In genomic region chr10:94623617-94624016, GRCm38 (mm10) we compare ENCODE assay signal across 8 mouse cellular contexts.
DNase-seq lines count a peak whose midpoint lies in the region; ATAC-seq and TF ChIP-seq lines count a peak whose summit lies in the region.

No protein-coding gene starts in this region.

- H3K27ac ChIP-seq in heart, embryonic 13.5 days (replicated peaks), result no peak overlapping the region
- H3K27ac ChIP-seq in liver, embryonic 14.5 days, result no peak overlapping the region
- H3K27ac ChIP-seq in neural tube, embryonic 15.5 days (replicated peaks), result 0 out of 2 replicates have a peak overlapping the region, but pooled peaks have one; percentile 72
- H3K27ac ChIP-seq in testis, adult 2 months (ENCODE audit: control insufficient read depth, insufficient read depth, low read depth, low read length), result no peak overlapping the region

- 12% methylated on average over 10 of the region's 10 CpGs for WGBS in heart, embryonic 13.5 days
- 11% methylated on average over 10 of the region's 10 CpGs for WGBS in liver, embryonic 14.5 days (ENCODE audit: insufficient replicate concordance)
- WGBS in neural tube, embryonic 15.5 days, result 3% methylated on average over 10 of the region's 10 CpGs

- peak; percentile 60 for ATAC-seq in CD4-positive, CD25-positive, alpha-beta regulatory T cell, adult 4 months
- ATAC-seq in heart, embryonic 13.5 days (ENCODE audit: extremely low read depth, insufficient number of reproducible peaks, low FRiP score, low TSS enrichment), result no peak
- ATAC-seq in liver, embryonic 14.5 days (ENCODE audit: insufficient read depth), result no peak
- peak; percentile 70 for ATAC-seq in neural tube, embryonic 15.5 days (ENCODE audit: low FRiP score)

- no peaks in the 10 kb centered on the region for H3K9me3 ChIP-seq in heart, embryonic 13.5 days
- H3K9me3 ChIP-seq in liver, embryonic 14.5 days (ENCODE audit: control insufficient read depth, low read length), result no peaks in the 10 kb centered on the region
- no peaks in the 10 kb centered on the region for H3K9me3 ChIP-seq in neural tube, embryonic 15.5 days (replicated peaks)

- peak; percentile 94 for TF ChIP-seq CTCF in liver, embryonic 14.5 days (IDR thresholded peaks at IDR 0.05; ENCODE audit: low read depth)
- TF ChIP-seq CTCF in testis, adult 2 months (IDR thresholded peaks at IDR 0.05; ENCODE audit: control insufficient read depth, insufficient read depth, insufficient replicate concordance, low read depth, low read length), result peak; percentile 93

- H3K4me1 ChIP-seq in heart, embryonic 13.5 days, result peaks cover 11% of the 10 kb centered on the region; the same call in 1 of the 2 replicates
- 0 out of 4 replicates have a peak, but pooled peaks cover 0 to 1% of the 10 kb centered on the region in 2 experiments for H3K4me1 ChIP-seq in liver, embryonic 14.5 days (replicated peaks; ENCODE audit: control insufficient read depth in 2 of 2, insufficient read depth in 2 of 2, low read length in 1 of 2)
- peaks cover 35% of the 10 kb centered on the region for H3K4me1 ChIP-seq in neural tube, embryonic 15.5 days
- H3K4me1 ChIP-seq in testis, adult 2 months (ENCODE audit: control insufficient read depth, insufficient read depth, low read length), result peaks cover 4% of the 10 kb centered on the region

- DNase-seq in c-Kit-negative CD71-positive TER-119-positive erythroid progenitor cells, embryonic 14.5 days (ENCODE audit: low read depth, low spot score), result peak; percentile 48
- peak; percentile 39 for DNase-seq in fibroblast of lung, adult 2 months (ENCODE audit: low read depth)
- DNase-seq in kidney, postnatal 10 days, result peak; percentile 90
- peak; percentile 9 to 37 (median 23) for DNase-seq in liver, embryonic 14.5 days (ENCODE audit: low read depth in 3 of 3, low spot score in 3 of 3)

- no peak for TF ChIP-seq EP300 in liver, embryonic 14.5 days (IDR thresholded peaks at IDR 0.05; ENCODE audit: low read depth)

- no peak for TF ChIP-seq POLR2A in testis, adult 2 months (IDR thresholded peaks at IDR 0.05; ENCODE audit: control insufficient read depth, low read depth, low read length)

- no peaks in the 10 kb centered on the region for H3K36me3 ChIP-seq in heart, embryonic 13.5 days
- H3K36me3 ChIP-seq in liver, embryonic 14.5 days (replicated peaks; ENCODE audit: control insufficient read depth, insufficient read depth, low read depth), result no peaks in the 10 kb centered on the region
- H3K36me3 ChIP-seq in neural tube, embryonic 15.5 days, result no peaks in the 10 kb centered on the region
- H3K36me3 ChIP-seq in testis, adult 2 months (ENCODE audit: control insufficient read depth, insufficient read depth, low read length), result no peaks in the 10 kb centered on the region

- H3K9ac ChIP-seq in heart, embryonic 13.5 days, result no peak overlapping the region
- H3K9ac ChIP-seq in liver, embryonic 14.5 days (replicated peaks), result no peak overlapping the region
- H3K9ac ChIP-seq in neural tube, embryonic 15.5 days (replicated peaks), result no peak overlapping the region

- peaks cover 32% of the 10 kb centered on the region for H3K27me3 ChIP-seq in heart, embryonic 13.5 days (replicated peaks)
- no peaks in the 10 kb centered on the region for H3K27me3 ChIP-seq in liver, embryonic 14.5 days (ENCODE audit: control insufficient read depth, insufficient read depth, low read length)
- H3K27me3 ChIP-seq in neural tube, embryonic 15.5 days (replicated peaks), result no peaks in the 10 kb centered on the region; the same call in 1 of the 2 replicates
- H3K27me3 ChIP-seq in testis, adult 2 months (ENCODE audit: control insufficient read depth, insufficient read depth, low read length), result no peaks in the 10 kb centered on the region

- peak overlapping the region; percentile 25; the same call in 1 of the 2 replicates for H3K4me2 ChIP-seq in heart, embryonic 13.5 days
- no peak overlapping the region for H3K4me2 ChIP-seq in liver, embryonic 14.5 days (ENCODE audit: low read depth)
- H3K4me2 ChIP-seq in neural tube, embryonic 15.5 days, result peak overlapping the region; percentile 36

- H3K4me3 ChIP-seq in heart, embryonic 13.5 days, result no peak overlapping the region
- no peak overlapping the region for H3K4me3 ChIP-seq in liver, embryonic 14.5 days (ENCODE audit: insufficient read depth in 1 of 2, low read depth in 2 of 2, low read length in 2 of 2)
- no peak overlapping the region for H3K4me3 ChIP-seq in neural tube, embryonic 15.5 days (replicated peaks)
- peak overlapping the region; percentile 31; the same call in 1 of the 2 replicates for H3K4me3 ChIP-seq in testis, adult 2 months (ENCODE audit: control insufficient read depth, low read depth, low read length)

Comparison
In these comparisons a context has a peak if more than half of its experiments do, and no peak if none do; other contexts are left out.
1. ATAC-seq: peak in CD4-positive, CD25-positive, alpha-beta regulatory T cell, adult 4 months (single experiment) and neural tube, embryonic 15.5 days (single experiment); none in heart, embryonic 13.5 days (single experiment) and liver, embryonic 14.5 days (single experiment).
2. DNase-seq: peak in every context shown above with its lines; median percentile 90 in kidney, postnatal 10 days; 48 in c-Kit-negative CD71-positive TER-119-positive erythroid progenitor cells, embryonic 14.5 days; 39 in fibroblast of lung, adult 2 months; 23 in liver, embryonic 14.5 days.